Mouse (Mus musculus) neutrophil, adult 59 days (primary cell): Measurements from ENCODE around the gene Sall4. TPM values are rescaled to one million over a fixed set of nuclear protein-coding genes. Genes with fewer than 3 reads are reported as not detected.

Source experiments
- total RNA-seq, 2 experiments: library from RNA; stranded (reverse); gene quantifications; 1 replicate in 1 of 2; 2 replicates in 1 of 2; pipeline ENCODE4 v1.2.4; 2023

Gene Sall4
- total RNA-seq, result not detected

DNA sequence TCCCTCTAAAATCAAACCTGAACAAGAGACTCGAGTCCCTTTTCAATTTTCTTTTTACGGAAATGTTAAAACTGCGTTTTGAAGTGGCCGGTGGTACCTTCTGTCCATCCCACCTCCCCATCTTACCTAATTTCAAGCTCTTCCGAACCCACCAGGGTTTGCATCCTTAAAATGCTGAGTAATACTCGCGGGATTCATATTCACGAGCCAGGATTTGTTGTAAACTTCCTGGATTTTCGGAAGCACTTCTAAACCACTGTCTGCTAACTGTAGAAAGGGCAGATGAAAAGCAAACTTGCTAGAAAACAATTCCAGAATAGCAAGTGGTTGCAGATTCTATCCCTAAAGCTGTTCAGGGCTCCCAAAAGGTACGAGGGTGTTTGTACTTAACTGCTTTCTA is at the start of gene Sall4:
TSS of gene Sall4 (minus strand) at position 362 of the 400 bp plus-strand sequence.

DNA sequence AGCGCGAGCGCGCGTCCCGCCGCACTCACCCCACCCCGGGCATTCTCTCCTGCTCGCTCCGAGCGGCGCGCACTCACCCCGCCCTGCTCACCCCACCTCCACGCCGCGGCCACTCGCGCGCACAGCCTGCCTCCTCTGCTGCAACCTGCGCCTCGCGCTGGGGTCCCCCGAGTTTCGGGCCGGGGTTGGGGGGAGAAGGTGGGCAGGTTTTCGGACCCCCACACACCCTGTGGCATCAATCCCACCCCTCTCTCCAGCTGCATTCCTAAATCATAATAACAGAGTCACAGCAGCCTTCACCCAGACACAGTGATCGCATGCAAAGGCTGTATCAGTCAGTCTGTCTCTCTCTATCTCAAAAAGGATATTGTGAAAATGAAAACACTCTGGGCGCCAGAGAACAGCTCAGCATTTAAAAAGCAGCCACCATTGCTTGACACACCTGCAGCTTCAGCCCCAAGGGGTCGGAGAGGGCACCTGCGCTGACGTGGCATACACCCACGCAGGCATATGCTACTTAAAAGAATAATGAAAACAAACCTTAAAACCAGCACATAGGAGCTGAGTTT is 25.6 kb downstream of the Sall4 start, which contains the start of gene Atp9a:
TSS of gene Atp9a (minus strand) at position 351 of the 569 bp plus-strand sequence.

Other genes with a start within 250 kb of the Sall4 start
- gene Nfatc2, start 166.3 kb downstream of the Sall4 start, total RNA-seq, result 10 to 100 TPM in 1 of 2 experiments, 1 to 10 TPM in 1; 5.6 to 10.0 TPM
- gene Atp9a, start 25.5 kb downstream of the Sall4 start, total RNA-seq, result 1 to 10 TPM; 1.0 to 1.3 TPM
- gene Zfp64, start 187.6 kb upstream of the Sall4 start, total RNA-seq, result 1 to 10 TPM; 7.0 to 8.3 TPM